Mouse (Mus musculus) liver, adult 2 months (tissue): ENCODE data around the gene Gm20605. TPM values are rescaled to one million over a fixed set of nuclear protein-coding genes. Genes with fewer than 3 reads are reported as not detected.
A peak's percentile ranks its signal among the peaks of the same experiment; 100 is the strongest.

Source experiments
- DNase-seq: peaks from one replicate; pipeline ENCODE4 v3.0.0-alpha.2; 2011; ENCODE audit warnings: low read depth, low spot score; ENCODE audit errors: extremely low read depth
- H3K27ac ChIP-seq: fragments of 200-500 bp; replicated peaks from 2 replicates; pipeline ENCODE4 v1.5.1; 2012; ENCODE audit warnings: low read depth, mild to moderate bottlenecking, control low read depth, inconsistent platforms, low read length; ENCODE audit not compliant: insufficient read depth
- H3K27me3 ChIP-seq: fragments of 200-500 bp; 2 replicates; pipeline ENCODE4 v1.6.1; 2012; ENCODE audit warnings: mild to moderate bottlenecking, moderate library complexity, low read length, inconsistent platforms; ENCODE audit not compliant: control insufficient read depth, insufficient read depth
- H3K36me3 ChIP-seq: fragments of 200-500 bp; 2 replicates; pipeline ENCODE4 v1.6.1; 2012; ENCODE audit warnings: low read length, inconsistent platforms; ENCODE audit not compliant: control insufficient read depth, insufficient read depth
- H3K4me1 ChIP-seq: fragments of 200-500 bp; 2 replicates; pipeline ENCODE4 v1.6.1; 2011; ENCODE audit warnings: low read length; ENCODE audit not compliant: control insufficient read depth, insufficient read depth
- H3K4me3 ChIP-seq: fragments of 200-500 bp; 2 replicates; pipeline ENCODE4 v1.5.1; 2011; ENCODE audit warnings: low read depth, mild to moderate bottlenecking, control low read depth, low read length, moderate library complexity; ENCODE audit not compliant: insufficient read depth
- H3K79me2 ChIP-seq: fragments of 200-500 bp; 2 replicates; pipeline ENCODE4 v1.6.1; 2012; ENCODE audit warnings: inconsistent platforms, mild to moderate bottlenecking, low read length, moderate library complexity; ENCODE audit not compliant: control insufficient read depth, insufficient read depth
- H3K9ac ChIP-seq: fragments of 200-500 bp; 2 replicates; pipeline ENCODE4 v1.6.1; 2012; ENCODE audit warnings: low read depth, mild to moderate bottlenecking, control low read depth, inconsistent platforms, low read length
- CTCF ChIP-seq: fragments of 200-500 bp; IDR thresholded peaks from 2 replicates; pipeline ENCODE4 v1.5.1; 2011; ENCODE audit warnings: low read depth, low read length, control low read depth
- POLR2A ChIP-seq: fragments of 200-500 bp; IDR thresholded peaks from 2 replicates; pipeline ENCODE4 v1.6.1; 2011; ENCODE audit warnings: low read length, control low read depth; ENCODE audit not compliant: insufficient read depth; ENCODE audit errors: extremely low read depth
- WGBS: fragments of 180-500 bp; shearing (Covaris S2); methylation state at CpG from one replicate; pipeline ENCODE4 v1.1.7; 2018; 5-methylcytosine and 5-hydroxymethylcytosine counted together
- polyA plus RNA-seq: library from polyadenylated mRNA; depleted of rRNA; stranded (reverse); fragments of >200 nt; gene quantifications from 2 replicates; pipeline ENCODE4 v1.2.3, GENCODE M21; 2012
- total RNA-seq: library from RNA; depleted of rRNA; stranded (reverse); fragments of >200 nt; gene quantifications from 2 replicates; pipeline ENCODE4 v1.2.3, GENCODE M21; 2014

The Gm20605 gene
- total and polyA plus RNA-seq, 2 experiments = 0.74 to 5.6 TPM

- no peak for DNase-seq
- H3K4me1 ChIP-seq = no peaks in the 10 kb centered on the region
- no peaks in the 10 kb centered on the region for H3K27me3 ChIP-seq
- WGBS = 77% methylated on average over 4 of the region's 4 CpGs
- H3K27ac ChIP-seq = peak overlapping the region; percentile 28
- H3K36me3 ChIP-seq = peaks cover 2% of the 10 kb centered on the region
- H3K4me3 ChIP-seq = no peak overlapping the region
- TF ChIP-seq POLR2A (no peak), CTCF (no peak)
- H3K9ac ChIP-seq = 0 out of 2 replicates have a peak overlapping the region, but pooled peaks have one; percentile 12
- peaks cover 6% of the 10 kb centered on the region; the same call in 1 of the 2 replicates for H3K79me2 ChIP-seq
Measured at GRCm38 (mm10) chr5:137631591-137631990, 2.6 kb downstream of the Gm20605 start.

GRCm38 (mm10) chr5:137633397-137634084, 4.6 kb downstream of the Gm20605 start:
- Histone ChIP-seq H3K4me1 (no peaks in the 10 kb centered on the region), H3K9ac (no peak overlapping the region), H3K27me3 (no peaks in the 10 kb centered on the region), H3K4me3 (no peak overlapping the region), H3K79me2 (peaks cover 6% of the 10 kb centered on the region; the same call in 1 of the 2 replicates), H3K27ac (no peak overlapping the region), H3K36me3 (peaks cover 12% of the 10 kb centered on the region)
- DNase-seq = no peak
- WGBS = 89% methylated on average over 12 of the region's 12 CpGs
- TF ChIP-seq POLR2A = no peak
- TF ChIP-seq CTCF = no peak

- TF ChIP-seq CTCF (no peak), POLR2A (no peak)
- Histone ChIP-seq H3K27me3 (no peaks in the 10 kb centered on the region), H3K4me1 (no peaks in the 10 kb centered on the region), H3K4me3 (no peak overlapping the region), H3K9ac (no peak overlapping the region), H3K27ac (no peak overlapping the region), H3K36me3 (peaks cover 17% of the 10 kb centered on the region), H3K79me2 (no peaks in the 10 kb centered on the region)
- WGBS = 83% methylated on average over 7 of the region's 7 CpGs
- DNase-seq = no peak
Measured at GRCm38 (mm10) chr5:137639472-137639871, 10.5 kb downstream of the Gm20605 start.

GRCm38 (mm10) chr5:137641054-137641453, 12.1 kb downstream of the Gm20605 start, which contains the start of gene Sap25:
Sap25 (plus strand) TSS chr5:137641334.
- 80% methylated on average over 19 of the region's 19 CpGs for WGBS
- DNase-seq = no peak
- no peaks in the 10 kb centered on the region for H3K27me3 ChIP-seq

GRCm38 (mm10) chr5:137642886-137643285, 13.9 kb downstream of the Gm20605 start:
- TF ChIP-seq POLR2A (no peak), CTCF (no peak)
- Histone ChIP-seq H3K9ac (no peak overlapping the region), H3K27me3 (no peaks in the 10 kb centered on the region), H3K4me1 (no peaks in the 10 kb centered on the region), H3K36me3 (peaks cover 6% of the 10 kb centered on the region; the same call in 1 of the 2 replicates), H3K79me2 (no peaks in the 10 kb centered on the region), H3K4me3 (no peak overlapping the region), H3K27ac (no peak overlapping the region)
- 77% methylated on average over 4 of the region's 4 CpGs for WGBS
- no peak for DNase-seq

More at GRCm38 (mm10) chr5:137641054-137641453, 12.1 kb downstream of the Gm20605 start, which contains the start of gene Sap25:
- Histone ChIP-seq H3K27ac (no peak within 1 kb of the TSS), H3K4me3 (no peak within 1 kb of the TSS), H3K36me3 (peaks cover 15% of the 10 kb centered on the region), H3K4me1 (no peaks in the 10 kb centered on the region), H3K79me2 (no peaks in the 10 kb centered on the region), H3K9ac (no peak within 1 kb of the TSS)
- peak; percentile 73 for TF ChIP-seq CTCF
- no peak for TF ChIP-seq POLR2A

- 67% methylated on average over 19 of the region's 19 CpGs for WGBS
- TF ChIP-seq CTCF (no peak), POLR2A (no peak)
- Histone ChIP-seq H3K36me3 (no peaks in the 10 kb centered on the region), H3K79me2 (no peaks in the 10 kb centered on the region), H3K27me3 (no peaks in the 10 kb centered on the region), H3K4me1 (no peaks in the 10 kb centered on the region), H3K27ac (no peak overlapping the region), H3K9ac (no peak overlapping the region), H3K4me3 (no peak overlapping the region)
- DNase-seq = no peak
Measured at GRCm38 (mm10) chr5:137644484-137644883, 15.5 kb downstream of the Gm20605 start.
